Mouse (Mus musculus): ENCODE data around the gene Cdkal1. TPM values are rescaled to one million over a fixed set of nuclear protein-coding genes. Genes with fewer than 3 reads are reported as not detected.

The Cdkal1 gene
- polyA plus RNA-seq, 1 experiment = 5.6 TPM

GRCm38 (mm10) chr13:29262164-29262563 is 593.3 kb downstream of the Cdkal1 start:
- H3K4me2 ChIP-seq (ENCODE audit: low read depth) = no peak overlapping the region
- no peak overlapping the region for H3K4me3 ChIP-seq
- H3ac ChIP-seq (ENCODE audit: control insufficient read depth, insufficient read length) = no peak overlapping the region
- TF ChIP-seq TCF12 (IDR thresholded peaks at IDR 0.05; ENCODE audit: insufficient read depth, poor library complexity, severe bottlenecking) = no peak
- no peak for TF ChIP-seq MYOD1 (IDR thresholded peaks at IDR 0.05; ENCODE audit: control insufficient read depth in 1 of 3, insufficient read length in 2 of 3, low read depth in 2 of 3)
- no peak for TF ChIP-seq USF1 (IDR thresholded peaks at IDR 0.05; ENCODE audit: low read depth)
- no peak for TF ChIP-seq MAX (IDR thresholded peaks at IDR 0.05; ENCODE audit: low read depth)
- no peak for TF ChIP-seq E2F4 (IDR thresholded peaks at IDR 0.05; ENCODE audit: insufficient read depth)
- TF ChIP-seq SRF (IDR thresholded peaks at IDR 0.05; ENCODE audit: control insufficient read depth, insufficient read length, low read depth) = no peak
- no peak for TF ChIP-seq TCF3 (IDR thresholded peaks at IDR 0.05; ENCODE audit: insufficient read length, low read depth)
- no peak for TF ChIP-seq CEBPB (IDR thresholded peaks at IDR 0.05; ENCODE audit: insufficient read depth, poor library complexity, severe bottlenecking)
- TF ChIP-seq POLR2AphosphoS2 (IDR thresholded peaks at IDR 0.05; ENCODE audit: insufficient read length, low read depth) = no peak
- TF ChIP-seq POLR2A (IDR thresholded peaks at IDR 0.05; ENCODE audit: insufficient read length, low read depth) = no peak
- TF ChIP-seq REST (IDR thresholded peaks at IDR 0.05; ENCODE audit: insufficient read depth, insufficient read length) = no peak
- TF ChIP-seq MYOG (IDR thresholded peaks at IDR 0.05; ENCODE audit: control insufficient read depth in 1 of 3, insufficient read depth in 1 of 3, insufficient read length in 2 of 3, low read depth in 2 of 3) = no peak
- H3K36me3 ChIP-seq (ENCODE audit: control insufficient read depth, insufficient read depth) = no peaks in the 10 kb centered on the region
- H3K27me3 ChIP-seq (ENCODE audit: control insufficient read depth, insufficient read depth, insufficient read length) = no peaks in the 10 kb centered on the region
- H3K79me2 ChIP-seq (ENCODE audit: control insufficient read depth, insufficient read depth) = no peaks in the 10 kb centered on the region

GRCm38 (mm10) chr13:29248535-29248934 is 606.9 kb downstream of the Cdkal1 start:
- no peak overlapping the region for H3K4me2 ChIP-seq (ENCODE audit: low read depth)
- no peak overlapping the region for H3K4me3 ChIP-seq
- H3K36me3 ChIP-seq (ENCODE audit: control insufficient read depth, insufficient read depth) = no peaks in the 10 kb centered on the region
- no peak for TF ChIP-seq MYOD1 (IDR thresholded peaks at IDR 0.05; ENCODE audit: control insufficient read depth in 1 of 3, insufficient read length in 2 of 3, low read depth in 2 of 3)
- TF ChIP-seq TCF12 (IDR thresholded peaks at IDR 0.05; ENCODE audit: insufficient read depth, poor library complexity, severe bottlenecking) = no peak
- TF ChIP-seq SRF (IDR thresholded peaks at IDR 0.05; ENCODE audit: control insufficient read depth, insufficient read length, low read depth) = no peak
- TF ChIP-seq POLR2AphosphoS2 (IDR thresholded peaks at IDR 0.05; ENCODE audit: insufficient read length, low read depth) = no peak
- no peak for TF ChIP-seq MAX (IDR thresholded peaks at IDR 0.05; ENCODE audit: low read depth)
- TF ChIP-seq USF1 (IDR thresholded peaks at IDR 0.05; ENCODE audit: low read depth) = no peak
- no peak for TF ChIP-seq MYOG (IDR thresholded peaks at IDR 0.05; ENCODE audit: control insufficient read depth in 1 of 3, insufficient read depth in 1 of 3, insufficient read length in 2 of 3, low read depth in 2 of 3)
- no peak for TF ChIP-seq TCF3 (IDR thresholded peaks at IDR 0.05; ENCODE audit: insufficient read length, low read depth)
- no peak for TF ChIP-seq CEBPB (IDR thresholded peaks at IDR 0.05; ENCODE audit: insufficient read depth, poor library complexity, severe bottlenecking)
- H3K27me3 ChIP-seq (ENCODE audit: control insufficient read depth, insufficient read depth, insufficient read length) = no peaks in the 10 kb centered on the region
- H3ac ChIP-seq (ENCODE audit: control insufficient read depth, insufficient read length) = no peak overlapping the region
- H3K79me2 ChIP-seq (ENCODE audit: control insufficient read depth, insufficient read depth) = no peaks in the 10 kb centered on the region

GRCm38 (mm10) chr13:29247800-29248199 is 607.7 kb downstream of the Cdkal1 start:
- TF ChIP-seq REST (IDR thresholded peaks at IDR 0.05; ENCODE audit: insufficient read depth, insufficient read length) (no peak), USF1 (IDR thresholded peaks at IDR 0.05; ENCODE audit: low read depth) (peak; percentile 45), CEBPB (IDR thresholded peaks at IDR 0.05; ENCODE audit: insufficient read depth, poor library complexity, severe bottlenecking) (peak; percentile 18; the same call in 1 of the 2 replicates)
- no peak overlapping the region for H3K4me3 ChIP-seq
- H3K79me2 ChIP-seq (ENCODE audit: control insufficient read depth, insufficient read depth) = no peaks in the 10 kb centered on the region
- no peaks in the 10 kb centered on the region for H3K27me3 ChIP-seq (ENCODE audit: control insufficient read depth, insufficient read depth, insufficient read length)
- no peaks in the 10 kb centered on the region for H3K36me3 ChIP-seq (ENCODE audit: control insufficient read depth, insufficient read depth)
- no peak overlapping the region for H3K4me2 ChIP-seq (ENCODE audit: low read depth)
- H3ac ChIP-seq (ENCODE audit: control insufficient read depth, insufficient read length) = no peak overlapping the region

- Histone ChIP-seq H3ac (ENCODE audit: control insufficient read depth, insufficient read length) (no peak overlapping the region), H3K4me3 (no peak overlapping the region), H3K27me3 (ENCODE audit: control insufficient read depth, insufficient read depth, insufficient read length) (no peaks in the 10 kb centered on the region), H3K79me2 (ENCODE audit: control insufficient read depth, insufficient read depth) (no peaks in the 10 kb centered on the region), H3K4me2 (ENCODE audit: low read depth) (no peak overlapping the region), H3K36me3 (ENCODE audit: control insufficient read depth, insufficient read depth) (no peaks in the 10 kb centered on the region)
- TF ChIP-seq TCF12 (IDR thresholded peaks at IDR 0.05; ENCODE audit: insufficient read depth, poor library complexity, severe bottlenecking) (no peak), MYOD1 (IDR thresholded peaks at IDR 0.05; ENCODE audit: control insufficient read depth in 1 of 3, insufficient read length in 2 of 3, low read depth in 2 of 3) (no peak), SRF (IDR thresholded peaks at IDR 0.05; ENCODE audit: control insufficient read depth, insufficient read length, low read depth) (no peak), E2F4 (IDR thresholded peaks at IDR 0.05; ENCODE audit: insufficient read depth) (no peak), MYOG (IDR thresholded peaks at IDR 0.05; ENCODE audit: control insufficient read depth in 1 of 3, insufficient read depth in 1 of 3, insufficient read length in 2 of 3, low read depth in 2 of 3) (no peak), TCF3 (IDR thresholded peaks at IDR 0.05; ENCODE audit: insufficient read length, low read depth) (no peak), USF1 (IDR thresholded peaks at IDR 0.05; ENCODE audit: low read depth) (no peak)
Observed at GRCm38 (mm10) chr13:29235065-29235464, 620.4 kb downstream of the Cdkal1 start.

- H3K79me2 ChIP-seq (ENCODE audit: control insufficient read depth, insufficient read depth) = no peaks in the 10 kb centered on the region
- TF ChIP-seq POLR2AphosphoS2 (IDR thresholded peaks at IDR 0.05; ENCODE audit: insufficient read length, low read depth) = no peak
- TF ChIP-seq MYOD1 (IDR thresholded peaks at IDR 0.05; ENCODE audit: control insufficient read depth in 1 of 3, insufficient read length in 2 of 3, low read depth in 2 of 3) = no peak
- no peak for TF ChIP-seq POLR2A (IDR thresholded peaks at IDR 0.05; ENCODE audit: insufficient read length, low read depth)
- TF ChIP-seq TCF12 (IDR thresholded peaks at IDR 0.05; ENCODE audit: insufficient read depth, poor library complexity, severe bottlenecking) = no peak
- TF ChIP-seq MYOG (IDR thresholded peaks at IDR 0.05; ENCODE audit: control insufficient read depth in 1 of 3, insufficient read depth in 1 of 3, insufficient read length in 2 of 3, low read depth in 2 of 3) = no peak
- TF ChIP-seq E2F4 (IDR thresholded peaks at IDR 0.05; ENCODE audit: insufficient read depth) = no peak
- no peak for TF ChIP-seq TCF3 (IDR thresholded peaks at IDR 0.05; ENCODE audit: insufficient read length, low read depth)
- TF ChIP-seq REST (IDR thresholded peaks at IDR 0.05; ENCODE audit: insufficient read depth, insufficient read length) = no peak
- TF ChIP-seq MAX (IDR thresholded peaks at IDR 0.05; ENCODE audit: low read depth) = no peak
- no peak for TF ChIP-seq USF1 (IDR thresholded peaks at IDR 0.05; ENCODE audit: low read depth)
- no peak for TF ChIP-seq SRF (IDR thresholded peaks at IDR 0.05; ENCODE audit: control insufficient read depth, insufficient read length, low read depth)
- no peak for TF ChIP-seq CEBPB (IDR thresholded peaks at IDR 0.05; ENCODE audit: insufficient read depth, poor library complexity, severe bottlenecking)
Observed at GRCm38 (mm10) chr13:29234442-29234841, 621.0 kb downstream of the Cdkal1 start.

More at GRCm38 (mm10) chr13:29234442-29234841, 621.0 kb downstream of the Cdkal1 start:
- H3ac ChIP-seq (ENCODE audit: control insufficient read depth, insufficient read length) = no peak overlapping the region
- H3K27me3 ChIP-seq (ENCODE audit: control insufficient read depth, insufficient read depth, insufficient read length) = no peaks in the 10 kb centered on the region
- no peaks in the 10 kb centered on the region for H3K36me3 ChIP-seq (ENCODE audit: control insufficient read depth, insufficient read depth)
- H3K4me3 ChIP-seq = no peak overlapping the region
- no peak overlapping the region for H3K4me2 ChIP-seq (ENCODE audit: low read depth)

All from myocyte (in vitro differentiated cells).